Mouse (Mus musculus): ENCODE results near the gene Mterf1b.

Mterf1b gene

DNA sequence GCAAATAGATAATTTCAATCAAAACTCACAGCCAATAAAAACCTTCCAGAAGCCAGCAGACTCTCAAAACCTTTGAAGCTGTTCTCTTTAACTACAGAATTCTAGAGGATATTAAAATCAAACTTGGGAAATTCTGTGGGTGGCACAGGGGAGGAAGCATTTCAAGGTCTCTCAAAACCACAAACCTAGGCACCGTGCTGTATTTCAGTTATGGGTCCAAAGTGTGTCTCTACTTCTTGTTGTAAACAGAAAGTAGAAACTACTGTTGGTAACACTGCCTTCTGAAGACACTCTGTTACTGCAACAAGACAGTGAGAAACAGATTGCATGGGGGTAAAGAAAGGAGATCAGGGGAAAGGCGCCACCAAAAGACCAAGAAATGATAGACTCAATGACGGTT lies 52.8 kb downstream of the Mterf1b start:
- in situ Hi-C loops (cut with MseI, MboI): no loop called here

DNA sequence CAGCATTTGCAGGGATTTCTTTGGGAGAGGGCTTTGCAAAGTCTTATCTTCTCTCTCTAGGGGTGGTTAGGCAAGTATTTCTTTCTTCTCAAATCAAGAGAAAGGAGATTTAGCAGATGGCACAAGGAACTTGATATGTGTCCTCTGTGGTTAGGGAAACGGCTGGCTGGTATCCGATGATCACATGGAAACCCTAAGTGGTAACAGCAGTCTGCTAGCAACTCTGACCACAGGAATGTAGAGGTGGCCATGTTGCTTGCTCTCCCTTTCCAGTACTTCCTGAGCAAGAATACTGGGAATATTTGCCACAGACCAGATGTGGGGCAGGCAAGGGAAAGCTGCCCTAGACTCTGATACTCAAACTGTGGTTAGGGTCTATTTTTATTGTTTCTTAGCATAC lies 53.9 kb downstream of the Mterf1b start:
- in situ Hi-C loops (cut with MseI, MboI): no loop called here
